Mouse (Mus musculus): ENCODE measurements around the gene Zmynd19. TPM values are rescaled to one million over a fixed set of nuclear protein-coding genes. Genes with fewer than 3 reads are reported as not detected.

The Zmynd19 gene
- 11.6 and 15.5 TPM in 2 replicates for polyA plus RNA-seq (2012; rRNA removed)

DNA sequence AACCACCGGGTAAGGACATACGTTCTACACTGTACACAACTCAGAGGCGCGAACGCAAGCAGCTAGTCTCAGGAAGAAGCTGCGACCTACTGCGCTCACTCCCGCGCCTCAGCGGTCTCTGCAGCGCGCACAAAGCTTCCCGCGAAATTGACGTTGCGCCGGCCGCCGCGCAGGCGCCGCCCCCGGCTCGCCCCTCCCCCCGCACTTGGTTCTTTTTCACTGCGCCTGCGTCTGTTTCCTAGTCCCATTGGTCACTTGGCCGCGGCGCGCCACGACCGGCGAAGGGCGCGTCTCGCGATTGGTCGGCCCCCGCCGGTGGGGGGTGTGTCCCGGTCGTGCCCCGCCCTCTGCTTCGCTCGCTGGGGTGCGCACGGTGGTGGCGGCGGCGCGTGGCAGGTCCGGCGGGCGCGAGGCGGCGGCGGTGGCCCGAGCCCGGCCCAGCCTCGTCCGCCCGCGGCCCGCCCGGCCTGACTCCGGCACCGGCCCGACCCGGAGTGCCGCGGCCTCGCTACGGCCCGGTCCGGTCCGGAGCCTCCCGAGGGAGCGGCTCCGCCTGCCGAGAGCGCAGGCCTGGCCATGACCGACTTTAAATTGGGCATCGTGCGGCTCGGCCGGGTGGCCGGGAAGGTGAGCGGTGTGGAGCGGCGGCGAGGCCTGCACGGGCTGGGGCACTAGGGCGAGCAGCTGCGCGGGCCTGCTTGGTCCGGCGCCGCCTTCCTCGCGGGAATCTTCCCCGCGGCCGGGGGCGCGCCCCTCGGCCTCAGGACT lies at the start of gene Zmynd19:
Gene Zmynd19 (plus strand): TSS at position 372 of the 768 bp plus-strand sequence.

GRCm38 (mm10) chr2:24918930-24919838 lies 30.4 kb upstream of the Zmynd19 start, which contains the start of gene Ehmt1:
TSS of gene Ehmt1 (minus strand) at chr2:24919614.

GRCm38 (mm10) chr2:24935057-24935796 lies 14.4 kb upstream of the Zmynd19 start, which contains the start of gene Arrdc1:
TSS of gene Arrdc1 (minus strand) at chr2:24935252.

DNA sequence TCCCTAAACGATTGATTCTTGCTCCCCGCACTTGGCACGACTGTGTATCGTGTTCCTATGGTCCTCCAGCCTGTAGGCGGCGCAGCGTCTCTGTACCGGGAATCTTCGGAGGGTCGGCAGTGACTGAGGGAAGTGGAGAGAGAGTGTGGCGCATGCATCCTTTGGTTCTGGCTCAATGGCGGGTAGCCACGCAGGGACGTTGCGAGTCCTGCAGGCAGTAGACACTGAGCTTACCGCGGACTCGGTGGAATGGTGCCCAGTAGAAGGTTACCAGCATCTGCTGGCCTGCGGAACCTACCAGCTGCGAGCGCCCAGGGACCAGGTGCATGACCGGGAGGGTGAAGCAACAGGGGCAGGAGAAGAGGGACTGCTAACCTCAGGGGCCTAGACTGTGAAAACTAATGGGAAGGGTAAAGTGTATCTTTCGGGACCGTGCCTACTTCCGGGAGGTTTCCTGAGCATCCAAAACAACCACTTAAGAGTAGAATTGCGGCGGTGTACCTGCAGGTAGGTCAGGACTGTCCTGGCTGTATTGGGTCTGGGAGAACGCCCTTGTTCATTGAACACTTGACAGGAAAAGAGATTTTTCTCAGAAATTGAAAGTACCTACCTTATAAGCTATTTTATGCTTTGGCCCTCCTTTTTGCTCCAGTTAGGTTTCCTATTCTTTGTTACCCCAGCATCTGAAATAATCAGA lies 12.9 kb downstream of the Zmynd19 start, which contains the start of gene Dph7:
Gene Dph7 (plus strand): TSS at position 97 of the 697 bp plus-strand sequence.

GRCm38 (mm10) chr2:24974906-24975703 lies 25.5 kb downstream of the Zmynd19 start, which contains the start of gene Mrpl41:
TSS of gene Mrpl41 (minus strand) at chr2:24975098.

GRCm38 (mm10) chr2:24975704-24976297 lies 26.2 kb downstream of the Zmynd19 start, which contains the start of gene Pnpla7:
TSS of gene Pnpla7 (plus strand) at chr2:24976033.

Other genes with a start within 250 kb of the Zmynd19 start
- gene Cacna1b, start 186.6 kb upstream of the Zmynd19 start, polyA plus RNA-seq (2012; rRNA removed) = 0.51 and 0.55 TPM in 2 replicates
- 72.9 and 89.0 TPM in 2 replicates for gene Ehmt1, start 30.2 kb upstream of the Zmynd19 start, polyA plus RNA-seq (2012; rRNA removed)
- gene Arrdc1, start 14.5 kb upstream of the Zmynd19 start, polyA plus RNA-seq (2012; rRNA removed) = 131 and 159 TPM in 2 replicates
- gene Dph7, start 12.6 kb downstream of the Zmynd19 start, polyA plus RNA-seq (2012; rRNA removed) = 29.8 and 34.1 TPM in 2 replicates
- 22.5 and 24.2 TPM in 2 replicates for gene Mrpl41, start 25.3 kb downstream of the Zmynd19 start, polyA plus RNA-seq (2012; rRNA removed)
- 15.7 and 21.7 TPM in 2 replicates for gene Pnpla7, start 26.2 kb downstream of the Zmynd19 start, polyA plus RNA-seq (2012; rRNA removed)
- 281 and 345 TPM in 2 replicates for gene Nsmf, start 104.6 kb downstream of the Zmynd19 start, polyA plus RNA-seq (2012; rRNA removed)
- 0.81 and 1.6 TPM in 2 replicates for gene Entpd8, start 130.5 kb downstream of the Zmynd19 start, polyA plus RNA-seq (2012; rRNA removed)
- gene Noxa1, start 145.4 kb downstream of the Zmynd19 start, polyA plus RNA-seq (2012; rRNA removed) = 1.9 and 3.4 TPM in 2 replicates
- gene Nrarp, start 231.0 kb downstream of the Zmynd19 start, polyA plus RNA-seq (2012; rRNA removed) = 16.0 and 20.1 TPM in 2 replicates
- 91.7 and 92.6 TPM in 2 replicates for gene Tor4a, start 247.1 kb downstream of the Zmynd19 start, polyA plus RNA-seq (2012; rRNA removed)